Mouse (Mus musculus): ENCODE data around the gene Snx25.

Gene Snx25

DNA sequence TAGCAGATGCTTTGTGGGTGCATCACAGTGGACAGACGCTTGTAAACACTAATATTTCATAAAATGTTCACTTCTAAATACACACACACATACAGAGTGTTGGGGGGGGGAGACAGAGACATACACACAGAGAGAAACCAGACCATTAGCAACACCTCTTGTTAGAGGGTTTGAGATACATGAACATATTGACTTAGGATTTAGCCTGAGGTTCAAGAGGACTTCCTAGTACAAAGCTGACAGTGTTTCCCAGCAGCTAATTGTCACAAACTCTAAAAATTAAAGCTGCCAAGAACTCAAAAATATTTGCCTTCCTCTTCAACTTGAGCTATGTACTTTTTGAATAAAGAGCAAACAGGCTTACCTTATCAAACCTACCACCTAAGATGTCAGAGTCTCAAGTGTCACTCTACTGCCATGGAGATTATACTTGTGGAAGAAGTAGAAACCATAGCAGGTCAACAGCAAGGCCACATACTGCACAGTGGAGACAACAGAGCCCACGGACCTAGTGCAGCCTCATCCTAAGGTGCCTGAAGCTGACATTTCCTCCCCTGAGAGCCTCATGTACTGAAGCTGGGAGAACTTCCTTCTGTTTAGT is 78.3 kb downstream of the Snx25 start:
- CTCF ChIA-PET, result interaction anchor here in 1 of 4 experiments (0.6 kb wide), 1 partner anchor 63 kb away, joined by 3 read pairs; no protein-coding TSS in a partner anchor
- POLR2A ChIA-PET, result interaction anchor here in 1 of 4 experiments (0.6 kb wide), 1 partner anchor 13 kb away, joined by 4 read pairs; no protein-coding TSS in a partner anchor

DNA sequence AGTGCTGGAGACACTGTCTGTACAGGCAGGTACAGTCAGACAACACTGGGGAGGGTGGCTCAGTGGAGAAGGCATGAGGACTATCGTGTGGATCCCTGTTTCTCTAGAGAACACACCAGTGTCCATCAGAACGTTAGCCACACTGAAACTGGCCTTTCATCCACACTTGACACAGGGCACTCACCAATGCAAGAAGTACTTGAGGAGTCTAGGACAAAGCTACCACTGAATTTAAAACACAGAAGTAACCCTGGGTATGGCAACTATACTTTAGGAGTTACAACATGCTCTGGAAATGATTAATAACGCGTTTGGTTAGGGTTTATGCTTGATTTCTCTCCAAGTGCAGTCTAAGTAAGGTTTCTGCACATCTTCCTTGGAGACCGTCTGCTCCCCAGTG is 79.2 kb downstream of the Snx25 start:
- ChIA-PET CTCF (no interaction called here), POLR2A (interaction anchor here in 1 of 4 experiments (0.6 kb wide), 1 partner anchor 14 kb away, joined by 4 read pairs; no protein-coding TSS in a partner anchor)

DNA sequence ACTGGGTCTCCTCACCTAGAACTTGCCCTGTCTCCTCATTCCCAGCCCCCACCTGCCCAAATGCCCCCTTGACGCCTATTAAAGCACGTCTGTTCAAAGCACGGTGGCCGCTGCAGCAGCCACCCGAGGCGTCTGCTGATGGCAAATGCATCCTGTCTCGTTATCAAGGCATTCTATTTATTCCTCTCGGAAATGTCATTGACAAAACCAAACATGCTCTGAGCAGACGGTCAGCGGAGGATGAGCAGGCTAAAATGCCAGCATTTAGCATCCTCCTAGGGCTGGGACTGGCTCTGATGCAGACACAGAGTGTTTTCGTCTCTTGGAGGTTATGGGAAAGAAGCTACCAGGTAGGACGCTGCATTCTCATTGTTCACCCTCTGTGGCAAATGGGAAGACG is 111.7 kb downstream of the Snx25 start:
- ChIA-PET CTCF (no interaction called here), POLR2A (no interaction called here)

DNA sequence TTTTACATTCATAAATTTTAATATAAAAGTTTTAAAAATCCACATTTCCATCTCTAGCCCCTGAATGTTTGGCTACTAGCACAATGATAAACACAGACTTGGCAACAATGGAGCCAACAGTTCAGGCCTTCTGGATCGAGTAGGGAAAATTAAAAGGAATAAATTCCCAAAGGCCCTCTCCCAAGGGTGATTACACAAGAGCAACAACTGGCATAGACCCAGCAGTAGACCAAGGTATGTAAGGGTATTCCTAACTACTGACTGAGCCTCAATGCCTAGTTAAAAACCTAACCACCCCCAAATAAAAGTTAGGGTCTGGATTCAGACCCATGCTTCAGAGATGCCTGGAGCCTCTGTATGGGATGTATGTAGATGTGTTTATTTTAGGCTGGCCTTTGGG is 112.3 kb downstream of the Snx25 start:
- CTCF ChIA-PET, result no interaction called here

DNA sequence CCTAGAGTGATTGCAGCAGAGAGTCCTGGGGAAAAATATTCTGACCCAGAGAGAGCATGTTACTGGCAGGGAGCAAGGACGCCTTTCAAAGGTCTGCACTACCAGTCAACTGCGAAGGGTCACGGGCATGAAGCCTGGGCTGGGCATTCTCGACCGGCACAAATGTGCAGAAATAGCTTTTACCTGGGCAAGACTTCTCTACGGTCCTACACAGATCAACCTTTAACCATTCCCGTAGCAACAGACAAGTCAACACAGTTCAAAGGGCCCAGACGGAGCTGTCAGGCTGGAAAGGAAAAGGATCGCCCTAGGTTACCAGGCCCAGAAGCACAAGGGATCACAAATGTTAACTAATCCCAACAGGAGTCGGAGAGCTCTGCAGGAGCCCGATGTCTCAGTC is 115.7 kb downstream of the Snx25 start:
- CTCF ChIA-PET, result no interaction called here
- POLR2A ChIA-PET, result interaction anchor here in 1 of 4 experiments (0.9 kb wide), 1 partner anchor 8 kb away, joined by 3 read pairs; no protein-coding TSS in a partner anchor

More for the DNA sequence above, 112.3 kb downstream of the Snx25 start:
- POLR2A ChIA-PET, result no interaction called here

DNA sequence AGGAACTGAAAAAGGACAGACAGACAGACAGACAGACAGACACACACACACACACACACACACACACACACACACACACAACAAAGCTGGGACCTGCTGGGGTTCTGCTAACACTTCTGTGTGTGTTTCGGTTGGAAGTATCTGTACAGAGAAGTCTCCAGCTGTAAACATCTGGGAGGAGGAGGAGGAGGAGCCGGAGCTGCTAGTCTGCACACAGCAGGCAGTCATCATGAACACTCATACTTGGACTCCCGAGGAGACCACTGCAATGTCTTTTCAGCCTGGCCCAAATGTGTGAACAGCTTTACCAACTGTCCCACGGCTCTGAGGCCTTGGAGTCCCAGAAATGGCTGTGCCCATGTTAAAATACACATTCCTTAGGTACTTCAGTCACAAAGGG is 127.6 kb downstream of the Snx25 start:
- CTCF ChIA-PET, result no interaction called here

DNA sequence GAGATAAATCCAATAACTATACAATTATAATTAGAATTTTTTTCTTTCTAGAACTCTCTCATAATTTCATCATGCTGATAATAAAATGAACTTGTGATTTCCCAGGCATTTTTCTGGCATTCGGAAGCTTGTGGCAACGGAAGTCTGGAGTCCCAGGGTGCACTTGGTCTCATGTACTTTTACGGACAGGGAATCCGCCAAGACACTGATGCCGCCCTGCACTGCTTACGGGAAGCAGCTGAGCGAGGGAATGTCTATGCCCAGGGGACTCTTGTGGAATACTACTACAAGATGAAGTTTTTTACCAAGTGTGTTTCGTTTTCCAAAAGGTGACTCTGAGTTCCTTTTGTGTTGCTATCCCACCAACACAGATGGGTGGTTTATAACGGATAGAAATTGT is 129.2 kb downstream of the Snx25 start:
- POLR2A ChIA-PET, result interaction anchor here in 1 of 4 experiments (1.2 to 2.0 kb wide), 2 partner anchors 12 to 23 kb away, joined by 6 read pairs; partner anchors contain the start of gene Lrp2bp
- CTCF ChIA-PET, result interaction anchor here in 1 of 4 experiments (0.6 kb wide), 1 partner anchor 1465 kb away, joined by 4 read pairs; no protein-coding TSS in a partner anchor

More for the DNA sequence above, 127.6 kb downstream of the Snx25 start:
- POLR2A ChIA-PET, result interaction anchor here in 2 of 4 experiments (1.2 to 2.0 kb wide), 2 partner anchors 11 to 25 kb away, joined by 3 to 6 read pairs; partner anchors contain the start of gene Lrp2bp (in 1 of the 2)

DNA sequence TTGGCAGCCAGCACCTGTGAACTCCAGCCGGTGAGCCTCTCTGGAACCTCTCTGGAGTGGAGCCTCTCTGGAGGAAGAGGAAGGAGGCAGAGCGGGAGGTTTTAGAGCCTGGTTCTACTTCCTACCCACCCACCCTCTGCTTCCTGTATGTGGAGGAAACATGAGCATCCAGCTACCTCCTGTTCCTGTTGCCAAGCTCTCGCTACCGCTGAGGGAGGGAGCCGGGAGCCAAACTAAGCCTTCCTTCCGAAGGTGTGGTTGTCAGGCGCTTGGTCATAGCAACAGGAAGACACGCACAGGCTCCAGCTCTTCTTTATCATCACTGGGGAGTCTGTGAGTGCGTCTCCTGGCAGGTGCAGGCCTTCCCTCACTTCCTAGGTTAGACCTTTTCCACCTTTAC is 129.8 kb downstream of the Snx25 start:
- ChIA-PET CTCF (interaction anchor here in 1 of 4 experiments (0.6 kb wide), 1 partner anchor 1466 kb away, joined by 4 read pairs; no protein-coding TSS in a partner anchor), POLR2A (interaction anchor here in 2 of 4 experiments (0.5 to 1.2 kb wide), 2 partner anchors 11 to 891 kb away, joined by 3 to 6 read pairs; no protein-coding TSS in a partner anchor)

DNA sequence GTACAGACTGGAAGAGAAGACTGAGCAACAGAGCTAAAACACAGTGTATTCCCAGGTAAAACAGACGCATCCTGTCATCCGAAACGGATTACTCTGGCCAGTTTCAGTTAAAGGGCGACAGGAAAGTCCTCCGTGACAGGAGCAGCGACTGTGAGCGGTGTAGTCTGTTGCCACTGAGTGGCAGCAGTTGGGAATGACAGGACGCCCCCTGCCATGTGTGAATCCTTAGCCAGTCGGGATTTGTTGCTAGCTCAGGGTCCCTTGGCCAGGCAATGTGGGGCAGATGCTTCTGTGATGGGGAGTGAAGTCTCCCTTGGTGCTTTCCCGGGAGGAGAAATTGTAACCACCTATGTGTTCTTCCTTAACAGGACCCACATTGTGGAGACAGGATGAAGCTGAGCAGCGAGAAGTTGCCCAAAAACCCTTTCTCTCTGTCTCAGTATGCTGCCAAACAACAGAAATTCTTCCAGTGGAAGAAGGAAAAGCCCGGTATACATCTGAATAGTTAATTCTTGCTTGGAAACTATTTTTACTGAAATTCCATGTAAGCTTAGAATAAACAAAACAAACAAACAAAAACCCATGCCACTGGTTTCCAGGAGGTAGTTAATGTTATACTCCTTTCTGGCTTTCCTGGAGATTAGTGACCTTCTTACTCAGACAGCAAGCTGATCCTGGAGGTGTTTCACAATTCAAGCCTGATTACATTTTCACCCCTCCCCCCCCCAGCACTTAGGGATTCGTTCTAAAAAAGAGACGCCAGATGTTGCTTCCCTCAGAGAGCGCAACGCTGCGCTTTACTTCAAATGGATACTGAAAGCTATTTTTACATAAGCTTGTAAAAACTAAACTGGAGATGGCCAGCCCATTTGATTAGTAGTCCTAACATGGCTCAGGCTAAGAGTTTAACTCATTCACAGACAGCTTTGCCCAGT is 140.9 kb downstream of the Snx25 start:
- ChIA-PET CTCF (interaction anchor here in 2 of 4 experiments (0.6 to 1.4 kb wide), 3 partner anchors 12 to 502 kb away, joined by 3 to 5 read pairs (median 3); partner anchors contain the start of gene Lrp2bp (in 1 of the 2)), POLR2A (interaction anchor here in 2 of 4 experiments (0.8 to 2.4 kb wide), 8 partner anchors 9 to 200 kb away, joined by 3 to 17 read pairs (median 6); partner anchors contain the start of genes Slc25a4 (in 2 of the 2), 1700029J07Rik (in 1 of the 2), Lrp2bp (in 1 of the 2) and Ufsp2 (in 1 of the 2))

DNA sequence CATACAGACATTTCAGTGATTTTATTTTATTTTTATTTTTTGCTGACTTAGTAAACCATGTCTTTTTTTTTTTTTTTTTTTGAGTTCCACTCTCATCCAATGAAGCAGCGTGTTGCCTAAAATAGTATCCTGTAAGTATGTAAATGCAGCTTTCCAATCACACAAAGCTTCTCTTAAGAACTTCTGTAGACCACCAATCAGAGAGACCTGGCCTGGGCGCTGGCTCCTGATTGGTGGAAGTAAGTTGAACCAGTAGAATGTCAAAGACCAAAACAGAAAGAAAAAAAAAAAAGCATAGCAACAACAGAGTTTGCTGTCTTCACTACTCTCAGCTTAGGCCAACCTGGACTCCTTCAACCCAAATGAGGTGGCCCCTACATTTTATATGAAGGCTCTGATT is 141.7 kb downstream of the Snx25 start:
- ChIA-PET CTCF (interaction anchor here in 2 of 4 experiments (0.6 to 1.4 kb wide), 3 partner anchors 10 to 661 kb away, joined by 4 to 8 read pairs (median 5); partner anchors contain the start of gene Lrp2bp (in 1 of the 2)), POLR2A (interaction anchor here in 2 of 4 experiments (0.6 to 2.4 kb wide), 10 partner anchors 9 to 1072 kb away, joined by 3 to 17 read pairs (median 4); partner anchors contain the start of genes Slc25a4 (in 2 of the 2), 1700029J07Rik (in 1 of the 2), Lrp2bp (in 1 of the 2) and Ufsp2 (in 1 of the 2))

DNA sequence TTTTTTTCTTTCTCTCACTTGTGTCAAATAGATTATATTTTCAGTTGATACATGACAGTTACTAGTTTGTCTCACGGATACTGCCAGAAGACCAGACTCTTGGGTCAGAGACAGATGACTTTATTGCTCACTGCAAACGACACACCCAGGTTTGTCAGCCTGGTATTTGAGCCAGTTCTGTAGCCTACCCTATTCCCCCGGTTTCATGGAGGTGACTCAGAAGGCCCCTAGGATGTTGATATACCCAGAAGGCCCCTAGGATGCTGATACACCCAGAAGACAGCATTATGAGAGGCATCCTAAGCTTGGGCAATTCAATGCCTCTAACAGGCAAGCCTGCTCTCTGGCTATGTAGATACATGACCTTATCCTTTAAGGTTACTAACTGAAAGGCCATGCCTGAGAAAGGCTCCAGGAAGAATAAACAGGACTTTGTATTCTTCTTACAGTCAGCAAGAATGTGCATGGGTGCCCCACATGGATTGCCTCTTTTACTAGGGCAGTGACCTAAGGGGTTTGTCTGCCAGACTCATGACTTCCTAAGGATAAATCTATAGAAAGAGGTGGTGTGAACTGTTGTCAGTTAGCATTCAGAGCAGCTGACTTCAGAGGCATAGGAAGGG is 144.8 kb downstream of the Snx25 start:
- ChIA-PET CTCF (interaction anchor here in 1 of 4 experiments (0.7 kb wide), 1 partner anchor 1116 kb away, joined by 3 read pairs; no protein-coding TSS in a partner anchor), POLR2A (no interaction called here)

DNA sequence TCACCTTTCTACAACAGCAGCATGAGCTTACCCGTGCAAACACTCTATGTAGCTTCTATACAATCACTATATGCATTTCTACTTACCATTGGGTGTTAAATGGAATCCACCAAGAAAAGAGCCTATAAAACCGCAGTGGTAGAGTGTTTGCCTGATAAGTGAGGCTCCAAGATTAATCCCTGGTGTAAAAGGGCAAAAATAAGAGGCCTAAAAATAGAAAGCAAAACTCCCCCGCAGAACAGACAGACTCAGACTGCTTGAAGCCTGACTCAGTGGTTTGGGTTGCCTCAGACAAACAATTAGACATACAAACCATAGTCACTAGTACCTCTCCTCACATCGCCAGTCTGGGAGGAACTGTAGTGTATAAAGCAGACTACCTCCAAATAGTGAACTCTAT is 146.4 kb downstream of the Snx25 start, which contains the start of gene Ankrd37:
Gene Ankrd37, minus strand, starts transcription at position 112 of the 400 bp plus-strand sequence.
- ChIA-PET POLR2A (no interaction called here), CTCF (no interaction called here)

DNA sequence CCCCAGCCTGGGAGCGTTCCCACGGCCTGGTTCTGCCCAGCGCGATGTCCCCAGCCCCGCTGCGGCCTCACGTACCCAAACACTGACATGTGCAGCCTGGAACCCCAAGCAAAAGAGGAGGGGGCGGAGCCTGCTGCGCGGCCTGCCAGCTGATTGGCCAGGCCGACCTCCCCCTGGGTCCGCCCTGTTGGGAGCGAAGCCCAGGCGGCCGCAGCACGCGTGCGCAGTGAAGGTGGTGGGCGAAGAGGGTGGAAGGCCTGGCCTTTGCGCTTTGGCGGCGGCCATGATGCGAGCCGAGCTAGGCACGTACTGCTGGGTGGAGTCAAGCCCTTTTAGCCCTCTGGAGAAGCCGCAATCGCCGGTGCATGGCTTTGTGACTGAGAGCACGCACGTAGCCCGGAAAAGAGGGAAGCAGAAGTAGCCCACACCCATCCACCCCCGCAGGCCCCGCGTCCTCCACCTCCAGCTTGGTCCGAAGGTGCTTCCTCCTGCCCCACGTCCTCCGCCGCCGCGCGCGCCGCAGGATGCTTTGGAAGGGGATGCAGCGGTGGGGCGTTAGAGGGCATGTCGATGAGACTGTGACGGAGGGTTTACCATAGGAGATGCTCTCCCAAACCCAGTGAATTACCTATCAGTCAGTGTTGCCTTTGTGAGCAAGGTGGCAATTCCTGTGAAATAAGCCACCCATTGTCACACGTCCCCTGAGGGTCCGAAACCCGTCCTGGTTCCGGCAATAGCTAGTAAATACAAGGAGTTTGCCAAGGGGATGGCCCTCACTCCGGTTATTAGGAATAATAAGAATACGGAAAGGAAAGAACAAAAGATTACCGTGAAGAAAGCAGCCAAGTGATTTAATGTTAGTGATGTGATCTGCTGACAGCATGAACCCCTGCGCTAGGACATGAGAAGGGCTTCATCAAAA is 151.9 kb downstream of the Snx25 start:
- ChIA-PET POLR2A (interaction anchor here in 3 of 4 experiments (0.6 to 2.7 kb wide), 30 partner anchors 8 to 617 kb away, joined by 3 to 27 read pairs (median 4); partner anchors contain the start of genes 1700029J07Rik (in 3 of the 3), Ufsp2 (in 3 of the 3), Slc25a4 (in 2 of the 3) and Acsl1 (in 1 of the 3)), CTCF (interaction anchor here in 3 of 4 experiments (0.6 to 1.4 kb wide), 6 partner anchors 10 to 1636 kb away, joined by 3 to 5 read pairs (median 4); no protein-coding TSS in a partner anchor)

DNA sequence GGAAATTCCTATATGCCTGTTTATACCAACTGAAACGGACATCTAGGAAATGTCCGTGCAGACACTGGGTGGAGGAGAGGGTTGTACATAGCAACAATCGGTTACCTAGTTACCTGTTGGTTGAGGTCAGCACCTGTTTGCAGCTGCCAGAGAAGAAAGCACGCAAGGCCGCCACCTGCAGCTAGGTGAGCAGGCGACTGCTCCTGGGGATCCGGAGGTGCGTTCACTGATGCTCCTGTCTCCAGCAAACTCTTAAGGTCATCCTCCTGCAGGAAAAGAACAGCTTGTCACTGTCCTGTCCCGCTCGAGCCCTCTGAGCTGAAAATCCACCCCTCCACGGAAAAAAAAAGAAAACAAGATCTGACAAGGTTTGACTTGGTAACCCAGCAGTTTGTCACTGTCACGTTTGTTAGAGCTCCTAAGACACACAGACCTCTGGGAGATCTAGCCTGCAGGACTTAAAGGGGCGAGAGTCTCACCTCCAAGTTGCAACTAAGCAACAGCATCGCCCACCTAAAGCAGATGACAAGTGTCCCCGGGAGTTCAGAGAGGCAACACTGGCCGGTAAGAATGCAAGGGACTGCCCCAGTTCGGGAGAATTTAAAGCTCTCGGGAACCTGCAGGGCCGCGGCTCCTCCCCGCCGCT is 152.7 kb downstream of the Snx25 start, which contains the start of gene Lrp2bp:
Gene Lrp2bp, plus strand, starts transcription at position 166 of the 646 bp plus-strand sequence.
- CTCF ChIA-PET, result interaction anchor here in 2 of 4 experiments (0.7 to 1.4 kb wide), 5 partner anchors 11 to 600 kb away, joined by 3 to 5 read pairs (median 4); no protein-coding TSS in a partner anchor
- POLR2A ChIA-PET, result interaction anchor here in 3 of 4 experiments (0.7 to 2.7 kb wide), 25 partner anchors 8 to 618 kb away, joined by 3 to 27 read pairs (median 5); partner anchors contain the start of genes 1700029J07Rik (in 3 of the 3), Ufsp2 (in 3 of the 3), Slc25a4 (in 2 of the 3) and Acsl1 (in 1 of the 3)

DNA sequence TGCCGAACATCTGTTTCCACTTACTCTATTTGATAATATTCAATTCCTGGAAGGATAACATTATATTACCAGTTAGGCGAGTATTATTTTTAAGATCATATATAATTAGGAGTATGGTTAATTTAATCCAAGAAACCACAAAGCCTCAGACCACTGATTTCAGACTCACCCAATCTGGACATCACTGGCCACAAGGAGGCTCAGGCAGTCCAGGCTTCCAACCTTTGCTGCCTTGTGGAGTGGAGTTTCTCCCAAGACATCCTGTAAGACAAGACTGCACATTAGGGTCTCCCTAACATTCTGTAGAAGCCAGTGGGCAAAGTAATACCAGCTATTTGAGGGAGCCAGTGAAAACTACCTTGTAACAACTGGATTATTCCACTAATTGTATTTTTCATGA is 153.7 kb downstream of the Snx25 start:
- ChIA-PET CTCF (no interaction called here), POLR2A (interaction anchor here in 1 of 4 experiments (2.0 to 2.6 kb wide), 2 partner anchors 23 to 213 kb away, joined by 13 to 27 read pairs; partner anchors contain the start of genes 1700029J07Rik, Slc25a4 and Ufsp2)

DNA sequence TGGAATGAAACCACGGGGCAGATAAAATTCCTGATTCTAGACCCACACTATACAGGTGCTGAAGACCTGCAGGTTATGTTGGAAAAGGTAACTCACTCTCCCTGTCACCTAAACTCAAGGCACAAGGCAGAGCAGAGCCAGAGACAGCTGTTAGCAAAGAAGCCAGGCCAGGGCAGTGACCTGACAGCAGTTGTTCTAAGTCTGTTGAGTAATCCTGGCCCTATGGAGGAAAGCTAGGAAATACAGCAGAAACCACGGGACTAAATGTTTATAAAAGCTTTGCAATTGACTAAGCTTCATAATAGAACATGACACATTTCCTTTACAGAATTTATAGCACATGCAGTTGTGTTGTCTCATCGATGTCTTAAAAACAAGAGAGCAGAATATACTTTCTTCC is 156.4 kb downstream of the Snx25 start:
- ChIA-PET POLR2A (no interaction called here), CTCF (interaction anchor here in 2 of 4 experiments (0.5 to 1.2 kb wide), 2 partner anchors 25 to 110 kb away, joined by 4 read pairs; partner anchors contain the start of gene Pdlim3 (in 1 of the 2))

All from embryonic stem cell, embryonic (primary cell).